Mouse (Mus musculus): ENCODE data around the gene Gm17334.

The Gm17334 gene

DNA sequence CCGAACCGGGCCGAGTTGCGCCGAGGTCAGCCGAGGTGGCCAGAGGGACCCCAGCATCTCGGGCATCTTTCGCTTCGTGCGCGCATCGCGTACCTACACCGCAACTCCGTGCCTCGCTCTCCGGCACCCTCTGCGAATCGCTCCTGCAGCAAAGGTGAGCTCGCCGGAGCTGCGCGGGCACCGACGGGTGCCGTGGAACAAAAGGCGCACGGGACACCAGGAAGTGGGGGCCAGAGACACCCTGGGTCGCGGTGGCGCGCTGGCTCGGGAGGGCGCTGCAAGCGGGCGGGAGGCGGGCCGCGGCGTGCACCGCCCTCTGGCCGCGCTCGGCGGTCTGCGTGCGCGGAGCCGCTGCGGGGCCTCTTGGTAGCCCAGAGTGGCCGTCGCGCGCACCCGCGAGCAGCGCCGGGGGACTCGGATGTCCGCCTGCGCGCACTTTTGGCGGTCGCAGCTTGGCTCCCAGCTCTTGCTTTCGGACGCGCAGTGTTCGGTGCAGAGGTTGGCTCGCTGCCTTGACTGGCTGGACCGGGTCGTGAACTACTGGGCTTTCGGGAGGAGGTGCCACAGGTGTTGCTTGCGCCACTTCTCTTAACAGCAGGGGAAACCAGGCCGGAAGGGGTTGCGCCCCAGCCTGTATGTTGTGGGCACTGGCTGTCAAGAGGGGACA, 2.7 kb downstream of the Gm17334 start:
- peak; percentile 82 for DNase-seq

DNA sequence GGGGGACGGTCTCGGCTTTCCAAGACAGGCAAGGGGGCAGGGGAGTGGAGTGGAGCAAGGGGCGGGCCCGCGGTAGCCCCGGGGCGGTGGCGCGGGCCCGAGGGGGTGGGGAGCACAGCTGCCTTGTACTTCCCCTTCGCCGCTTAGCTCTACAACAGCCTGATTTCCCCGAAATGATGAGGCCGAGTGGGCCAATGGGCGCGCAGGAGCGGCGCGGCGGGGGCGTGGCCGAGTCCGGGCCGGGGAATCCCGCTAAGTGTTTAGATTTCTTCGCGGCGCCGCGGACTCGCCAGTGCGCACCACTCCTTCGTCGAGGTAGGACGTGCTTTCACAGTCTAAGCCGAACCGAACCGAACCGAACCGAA, 3.2 kb downstream of the Gm17334 start, which contains the start of gene Irf1:
TSS of gene Irf1 (plus strand) at position 255 of the 365 bp plus-strand sequence.
- DNase-seq = peak; percentile 98

DNA sequence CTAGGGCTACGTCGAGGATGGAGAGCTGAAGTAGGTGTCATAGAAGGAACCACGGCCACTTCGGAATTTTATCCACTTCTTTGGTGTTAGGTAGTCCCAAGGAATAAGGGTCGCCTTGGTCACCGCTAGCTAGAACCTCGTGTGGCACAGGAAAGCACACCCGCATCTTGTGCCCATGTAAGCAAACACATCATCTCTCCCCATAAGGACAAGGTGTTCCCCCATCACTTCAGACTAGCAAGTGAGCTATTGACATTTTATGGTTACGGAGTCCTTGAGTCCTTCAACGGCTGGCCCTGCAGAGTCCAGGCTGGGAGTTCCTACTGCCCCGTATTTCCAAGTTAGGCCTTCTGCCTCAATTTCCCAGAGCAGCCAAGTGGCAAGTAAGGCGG, 3.8 kb downstream of the Gm17334 start:
- DNase-seq = no peak

DNA sequence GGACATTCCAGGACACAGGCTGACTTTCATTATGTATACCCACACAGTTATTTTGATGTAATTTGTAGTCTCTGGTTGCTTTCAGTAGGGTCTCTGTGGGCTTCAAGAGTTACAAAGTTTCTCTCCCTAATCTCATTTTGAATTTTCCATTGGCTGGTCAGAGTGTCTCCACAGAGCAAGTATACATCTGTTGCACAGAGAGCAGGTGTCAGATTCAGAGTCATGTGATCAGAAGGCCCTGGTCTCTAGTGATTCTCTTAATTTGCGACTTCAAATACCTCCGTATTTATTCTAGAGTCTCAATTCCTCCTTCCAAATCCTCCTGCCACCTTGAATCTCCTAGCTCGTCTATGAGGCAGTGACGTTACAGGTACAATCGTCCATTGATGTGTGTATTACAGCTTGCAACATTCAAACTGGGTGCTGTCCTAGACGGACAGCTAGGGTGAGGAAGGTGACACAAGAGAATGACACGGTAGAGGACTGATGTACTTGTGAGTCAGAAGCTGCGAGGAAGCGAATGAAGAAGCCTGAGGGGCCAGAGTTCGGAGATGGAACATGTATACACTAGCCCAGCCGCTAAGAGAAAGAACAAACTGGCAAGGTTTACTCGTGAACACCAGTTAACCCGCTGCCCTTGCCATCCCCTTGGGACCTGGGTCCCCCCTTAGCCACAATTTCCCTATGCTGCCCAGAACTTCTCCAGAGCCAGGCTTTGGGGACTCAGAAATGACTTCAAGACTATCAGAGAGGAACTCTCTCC, 4.4 kb downstream of the Gm17334 start:
- no peak for DNase-seq

DNA sequence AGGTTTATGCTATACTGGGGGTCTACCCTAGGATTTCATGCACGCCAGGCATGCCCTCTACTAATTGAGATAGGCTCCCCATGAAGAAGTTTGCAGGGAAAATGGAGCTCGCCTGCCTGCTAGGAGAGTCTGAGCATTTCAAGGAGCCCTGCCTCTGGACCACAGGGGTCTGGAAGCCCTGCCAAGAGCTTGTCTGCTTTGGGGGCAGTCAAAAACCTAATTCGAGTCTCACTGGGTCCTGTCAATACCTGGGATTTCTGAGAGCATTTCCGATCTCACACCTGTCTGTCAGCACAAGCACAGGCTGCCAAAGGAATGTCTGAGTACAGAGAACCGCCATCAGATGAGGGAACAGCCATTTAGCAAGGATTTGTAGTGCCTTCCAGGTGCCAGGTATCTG, 8.4 kb downstream of the Gm17334 start:
- no peak for DNase-seq

DNA sequence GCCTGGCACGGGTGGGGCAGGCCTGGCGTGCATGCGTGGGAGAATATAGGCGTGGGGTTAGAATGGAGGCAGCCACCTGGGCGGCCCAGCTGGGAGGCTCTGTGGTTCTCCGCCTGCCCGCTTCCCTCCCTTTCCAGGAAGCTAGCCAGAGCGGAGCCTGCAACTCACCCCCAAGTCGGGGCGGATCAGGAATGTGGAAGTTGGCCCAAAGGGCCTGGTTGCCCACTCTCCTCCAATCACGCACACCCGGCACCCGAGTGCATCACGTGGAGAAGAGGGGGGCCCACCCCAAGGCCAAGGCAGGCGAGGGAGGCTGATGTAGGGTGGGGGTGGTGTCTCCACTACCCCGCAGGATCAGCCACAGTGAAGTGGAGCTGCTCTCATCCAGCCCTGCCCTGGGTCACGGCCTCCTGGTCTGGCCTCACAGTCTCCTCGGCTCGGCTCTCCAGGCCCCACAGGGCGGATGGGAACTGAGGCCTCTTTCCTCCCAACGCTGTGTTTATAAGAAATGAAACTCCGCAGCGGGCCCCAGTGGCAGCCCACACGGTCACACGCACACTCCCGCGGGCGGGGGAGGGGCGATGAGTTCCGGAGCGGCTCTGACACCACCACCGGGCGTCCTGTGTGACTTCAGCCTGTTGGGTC, 9.4 kb downstream of the Gm17334 start:
- peak; percentile 95 for DNase-seq

DNA sequence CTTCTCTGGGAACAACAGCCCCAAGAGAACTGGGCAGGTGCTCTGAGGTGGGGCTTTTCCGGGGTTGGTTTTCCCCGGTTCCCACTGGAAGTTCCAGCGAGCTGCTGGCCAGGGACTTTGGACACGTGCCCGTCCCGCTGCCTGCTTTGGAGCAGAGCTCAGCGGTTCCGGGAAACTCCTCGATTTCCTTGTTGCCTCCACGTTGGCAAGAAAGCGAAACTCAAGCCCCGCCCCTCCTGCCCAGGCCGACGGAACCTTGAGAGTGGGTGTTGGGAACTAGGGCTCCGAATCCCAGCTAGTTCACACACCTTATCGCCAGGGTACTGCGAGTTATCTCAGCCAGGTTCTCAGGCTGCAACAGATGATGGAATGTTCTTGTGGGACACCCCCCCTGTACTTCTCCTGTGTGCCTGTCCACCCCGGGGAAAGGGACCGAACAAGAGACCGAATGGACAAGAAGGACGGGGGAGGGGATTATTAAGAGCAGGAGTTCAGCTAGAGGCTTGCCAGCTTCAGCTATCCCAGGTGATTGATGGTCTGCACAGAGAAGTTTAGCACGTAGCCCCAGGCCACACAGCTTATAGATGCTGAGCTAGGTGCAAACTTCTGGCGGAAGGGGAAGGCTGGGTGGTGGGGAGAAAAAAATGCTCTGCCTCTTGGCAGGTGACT, 10.0 kb downstream of the Gm17334 start:
- peak; percentile 80 for DNase-seq

DNA sequence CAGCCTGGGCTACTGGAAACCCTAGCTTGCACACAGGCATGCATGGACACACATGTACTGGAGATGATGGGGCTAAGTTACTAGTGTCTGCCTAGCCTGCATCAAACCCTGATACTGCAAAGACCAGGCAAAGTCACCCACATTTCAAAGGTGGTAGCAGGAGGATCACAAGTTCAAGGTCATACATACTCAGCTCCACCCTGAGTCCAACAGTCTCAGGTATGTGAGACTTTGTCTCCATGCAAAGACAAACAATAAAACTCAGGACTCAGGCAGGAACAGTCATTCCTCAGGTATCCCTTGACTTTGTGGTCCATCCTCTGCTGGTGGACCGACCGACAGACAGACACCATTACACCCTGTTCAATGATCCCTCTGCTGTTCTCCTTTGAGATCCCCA, 10.6 kb downstream of the Gm17334 start:
- DNase-seq = no peak

DNA sequence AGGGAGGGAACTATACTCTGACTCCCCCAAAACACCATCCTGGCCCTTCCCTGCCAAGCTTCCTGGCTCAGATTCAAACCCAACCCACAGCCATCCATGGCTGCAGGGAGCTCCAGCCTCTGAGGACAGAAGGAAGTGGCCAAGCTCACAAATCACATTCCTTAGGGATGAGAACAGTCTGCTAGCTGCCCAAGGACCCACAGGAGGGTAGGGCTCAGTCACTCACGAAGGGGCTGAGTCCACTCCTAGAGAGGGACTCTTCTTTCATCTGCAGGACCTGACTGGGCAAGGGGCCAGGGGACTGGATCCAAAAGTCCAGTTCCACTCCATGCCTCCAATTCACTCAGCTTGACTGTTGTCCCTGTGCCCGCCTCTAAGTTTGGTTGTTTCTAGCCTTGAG, 11.2 kb downstream of the Gm17334 start:
- DNase-seq = no peak

DNA sequence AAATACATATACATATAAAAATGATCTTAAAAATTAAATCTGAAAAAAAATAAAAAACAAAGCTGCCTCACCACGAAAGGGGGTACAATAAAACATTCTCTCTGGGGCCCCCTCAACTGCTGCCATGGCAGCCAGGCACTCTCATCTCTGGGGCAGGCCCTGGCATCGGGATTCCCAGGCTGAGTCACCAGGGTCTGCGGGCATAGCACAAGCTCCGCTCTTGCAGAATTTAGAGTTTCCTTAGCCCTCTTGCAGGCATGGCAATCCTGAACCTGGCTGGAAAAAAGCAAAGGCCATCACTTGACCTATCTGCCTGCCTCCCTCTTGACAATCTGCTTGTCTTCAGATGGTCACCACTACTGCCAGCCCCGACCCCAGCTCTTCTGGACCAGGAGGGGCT, 11.7 kb downstream of the Gm17334 start:
- DNase-seq = no peak

DNA sequence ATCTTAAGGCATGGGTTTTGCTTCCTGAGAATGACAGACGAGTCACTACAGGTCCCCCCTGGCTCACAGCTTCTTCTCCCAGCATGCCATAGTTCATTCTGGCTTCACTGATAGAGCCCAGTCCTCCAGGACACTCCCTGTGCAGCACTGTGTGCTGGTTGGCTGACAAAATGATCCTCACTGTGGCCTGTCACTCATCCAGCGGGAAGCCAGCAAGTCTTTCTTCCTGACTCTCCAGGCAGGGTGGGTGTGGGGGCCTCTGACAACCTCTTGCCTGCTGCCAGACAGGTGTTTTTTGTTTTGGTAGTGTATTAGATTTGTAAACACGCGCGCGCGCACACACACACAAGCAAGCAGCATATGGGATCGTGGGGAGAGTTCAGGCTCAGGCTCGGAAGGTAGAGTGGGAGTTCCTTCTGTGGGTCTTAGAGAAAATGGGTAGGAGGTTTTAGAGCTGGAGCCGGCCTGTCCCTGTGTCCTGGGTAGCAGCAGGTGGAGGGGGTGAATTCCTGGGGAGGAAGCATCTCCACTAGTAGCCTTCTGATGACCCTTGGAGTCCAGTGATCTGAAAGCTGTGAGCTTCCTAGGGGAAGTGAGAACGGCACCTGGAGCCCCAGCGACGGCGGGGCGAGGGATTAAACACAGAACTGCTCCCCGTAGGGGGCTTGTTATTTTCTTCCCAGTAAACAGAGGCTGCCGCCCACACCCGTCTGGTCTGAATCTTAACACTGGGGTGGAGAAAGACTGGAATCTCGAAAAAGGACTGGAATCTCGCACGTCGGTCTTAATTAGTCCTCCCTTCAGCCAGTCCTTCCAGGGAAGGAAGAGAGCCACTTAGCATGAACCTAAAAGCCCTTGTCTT, 13.2 kb downstream of the Gm17334 start:
- DNase-seq = no peak

DNA sequence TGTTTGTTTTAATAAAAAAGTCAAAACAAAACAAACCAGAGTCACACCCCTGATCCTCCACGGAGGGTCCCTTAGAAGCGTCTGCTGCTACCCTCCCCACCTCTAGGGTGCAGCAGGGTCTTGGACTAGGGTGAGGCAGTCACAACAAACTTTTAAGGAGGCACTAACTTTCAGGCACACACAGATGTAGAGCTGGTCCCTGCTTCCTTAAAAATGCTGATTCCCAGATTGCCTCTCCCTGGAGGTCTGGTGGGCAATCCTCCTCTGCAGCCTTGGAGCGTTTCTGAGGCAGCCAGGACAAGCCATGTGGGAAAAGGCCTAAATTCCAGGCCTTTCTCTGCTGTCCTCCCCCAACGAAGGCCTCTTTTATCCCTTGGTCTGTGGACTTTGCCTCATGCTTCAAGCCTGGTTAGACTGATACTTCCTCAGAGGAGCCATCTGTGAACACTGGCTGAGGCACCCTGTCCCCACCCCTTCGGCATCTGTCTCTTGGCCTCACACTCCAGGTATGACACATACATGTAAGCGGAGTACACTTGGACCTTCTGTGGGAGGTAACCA, 14.1 kb downstream of the Gm17334 start:
- DNase-seq = peak; percentile 68

DNA sequence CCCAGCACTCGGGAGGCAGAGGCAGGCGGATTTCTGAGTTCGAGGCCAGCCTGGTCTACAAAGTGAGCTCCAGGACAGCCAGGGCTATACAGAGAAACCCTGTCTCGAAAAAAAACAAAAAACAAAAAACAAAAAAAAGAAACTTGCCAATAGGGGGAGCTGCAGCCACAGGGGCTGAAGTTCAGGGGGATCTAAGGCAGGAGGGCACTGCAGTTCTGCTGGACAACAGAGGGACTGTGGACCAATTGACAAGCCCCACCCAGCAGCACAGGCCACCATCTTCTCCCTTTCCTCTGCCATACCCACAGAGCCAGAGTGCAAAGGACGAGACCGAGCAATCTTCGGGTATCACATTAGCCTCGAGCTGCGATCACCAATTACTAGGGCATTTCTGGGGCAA, 15.0 kb downstream of the Gm17334 start:
- peak; percentile 43 for DNase-seq

DNA sequence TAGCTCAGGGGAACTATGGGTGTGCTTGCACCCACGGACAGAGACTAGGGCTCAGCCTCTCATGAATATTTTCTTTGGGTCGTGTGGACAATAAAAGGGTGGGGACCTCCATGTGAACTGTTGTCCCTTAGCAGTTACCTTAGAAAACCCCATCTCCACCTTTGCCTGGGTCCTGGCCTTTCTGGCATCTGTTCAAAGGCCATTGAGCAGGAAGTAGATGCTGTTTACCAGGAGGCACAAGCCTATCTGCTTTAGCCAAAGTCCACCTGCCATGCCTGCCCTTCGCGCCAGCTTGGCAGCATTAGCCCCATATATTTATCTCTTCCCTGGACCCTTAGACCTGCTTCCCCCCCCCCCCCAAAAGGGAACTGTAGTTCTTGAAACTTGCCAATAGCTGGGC, 15.4 kb downstream of the Gm17334 start:
- DNase-seq = no peak

DNA sequence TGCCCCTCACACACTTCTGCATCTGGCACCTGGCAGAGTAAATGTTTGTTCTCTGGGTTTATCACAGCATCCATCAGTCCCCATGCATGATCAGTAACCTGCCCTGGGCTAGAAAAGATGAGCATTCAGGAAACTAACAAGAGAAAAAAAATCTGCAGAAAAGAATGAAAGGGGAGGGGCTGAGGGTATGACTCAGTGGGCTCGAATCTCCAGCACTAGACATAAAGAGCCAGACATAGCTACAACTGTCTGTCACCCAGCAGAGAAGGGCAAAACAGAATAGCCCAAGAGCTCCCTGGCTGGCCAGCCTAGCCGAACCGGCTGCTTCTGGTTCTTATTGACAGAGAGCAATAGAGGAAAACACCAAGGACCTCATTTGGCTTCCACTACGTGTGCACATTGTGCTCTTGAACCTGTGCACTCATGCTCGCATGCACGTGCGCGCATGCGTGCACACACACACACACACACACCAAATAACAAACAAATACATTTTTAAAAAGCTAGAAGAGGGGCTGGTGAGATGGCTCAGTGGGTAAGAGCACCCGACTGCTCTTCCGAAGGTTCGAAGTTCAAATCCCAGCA, 17.9 kb downstream of the Gm17334 start:
- DNase-seq = no peak

DNA sequence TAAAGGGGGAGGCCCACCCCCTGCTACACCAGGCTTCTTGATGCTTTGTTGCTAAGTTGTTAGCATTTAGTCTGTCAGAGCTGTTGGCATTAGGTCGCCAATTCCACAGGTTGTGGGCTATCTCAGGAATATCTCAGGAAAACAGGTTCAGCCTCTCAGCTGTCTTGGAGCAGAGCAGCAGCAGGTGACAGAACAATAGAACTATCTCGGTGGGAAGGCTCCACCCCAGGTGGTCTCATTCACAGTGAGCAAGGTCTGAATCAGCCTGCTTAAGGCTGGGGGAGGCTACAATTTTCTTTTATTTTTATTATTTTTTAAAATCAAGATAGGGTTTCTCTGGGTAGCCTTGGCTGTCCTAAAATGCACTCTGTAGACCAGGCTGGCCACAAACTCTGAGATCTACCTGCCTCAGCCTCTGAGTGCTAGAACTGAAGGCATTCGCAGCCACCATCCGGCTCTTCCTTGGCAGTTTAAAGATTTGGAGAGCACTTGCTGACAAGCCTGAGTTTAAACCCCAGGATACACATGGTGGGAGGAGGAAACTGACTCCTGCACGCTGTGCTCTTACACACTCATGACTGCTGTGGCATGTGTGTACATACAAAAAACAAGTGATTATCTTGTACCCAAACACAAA, 23.2 kb downstream of the Gm17334 start:
- DNase-seq = no peak

DNA sequence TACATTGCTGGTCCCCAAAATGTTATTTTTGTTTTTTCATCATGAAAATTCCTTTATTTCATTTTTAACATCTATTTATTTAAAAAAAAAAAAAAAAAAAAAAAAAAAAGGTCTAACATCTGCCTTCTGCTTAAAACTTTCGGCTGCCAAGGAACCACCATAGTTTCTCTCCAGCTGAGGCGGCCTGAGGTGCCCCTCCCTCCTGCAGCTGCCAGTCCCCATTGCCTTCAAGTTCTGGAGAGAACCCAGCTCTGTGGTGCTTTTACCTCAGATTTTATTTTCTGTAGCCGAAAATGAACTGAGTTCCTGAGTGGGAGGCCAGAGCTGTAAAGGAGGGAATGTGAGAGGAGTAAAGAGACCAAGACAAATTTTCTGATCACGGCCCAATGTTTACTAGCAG, 23.7 kb downstream of the Gm17334 start:
- DNase-seq = peak; percentile 54

DNA sequence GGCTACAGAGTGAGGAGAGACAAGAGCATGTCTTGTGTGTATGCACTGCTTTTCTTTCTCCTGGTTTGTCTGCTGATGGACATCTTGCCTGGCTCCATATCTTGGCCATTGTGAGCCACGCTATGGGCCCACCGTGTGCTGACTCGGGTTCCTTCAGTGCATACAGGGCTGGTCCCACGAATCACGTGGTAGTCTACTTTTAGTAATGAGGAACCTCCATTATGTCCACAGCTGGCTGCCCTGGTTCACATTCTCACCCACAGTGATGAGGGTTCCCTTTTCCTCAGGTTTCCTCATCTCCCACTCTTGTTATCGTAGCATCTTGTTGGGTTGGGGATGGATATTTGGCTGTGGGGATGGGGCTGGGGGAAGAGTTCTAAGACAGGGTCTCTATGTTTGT, 24.4 kb downstream of the Gm17334 start:
- DNase-seq = no peak

DNA sequence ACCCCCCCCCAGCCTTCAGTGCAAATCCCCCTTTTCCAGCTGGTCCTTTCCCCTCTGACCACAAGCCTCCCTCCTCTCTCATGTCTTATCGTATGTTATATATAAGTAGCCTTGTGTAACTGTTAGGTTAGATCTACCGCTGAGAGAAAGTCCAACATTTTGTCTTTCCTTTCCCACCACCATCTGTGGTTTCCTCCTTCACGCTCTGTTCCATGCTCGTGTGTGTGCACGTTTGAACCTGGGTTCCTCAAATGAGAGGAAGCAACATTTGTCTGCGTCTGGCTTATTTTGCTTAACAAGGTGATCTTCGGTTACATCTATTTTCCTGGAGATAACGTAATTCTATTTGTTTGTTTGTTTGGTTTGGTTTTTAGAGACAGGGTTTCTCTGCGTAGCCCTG, 25.0 kb downstream of the Gm17334 start:
- no peak for DNase-seq

DNA sequence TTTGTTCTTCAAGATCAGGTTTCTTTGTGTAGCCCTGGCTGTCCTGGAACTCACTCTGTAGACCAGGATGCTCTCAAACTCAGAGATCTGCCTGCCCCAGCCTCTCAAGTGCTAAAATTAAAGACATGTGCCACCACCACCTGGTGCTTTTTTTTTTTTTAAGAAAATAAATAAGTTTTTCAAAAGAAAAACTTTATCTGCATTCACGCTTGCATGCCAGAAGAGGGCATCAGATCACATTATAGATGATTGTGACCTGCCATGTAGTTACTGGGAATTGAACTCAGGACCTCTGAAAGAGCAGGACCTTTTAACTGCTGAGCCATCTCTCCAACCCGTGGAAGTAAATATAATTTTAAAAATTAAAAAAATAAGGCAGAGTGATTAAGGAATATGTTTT, 27.7 kb downstream of the Gm17334 start:
- DNase-seq = no peak

DNA sequence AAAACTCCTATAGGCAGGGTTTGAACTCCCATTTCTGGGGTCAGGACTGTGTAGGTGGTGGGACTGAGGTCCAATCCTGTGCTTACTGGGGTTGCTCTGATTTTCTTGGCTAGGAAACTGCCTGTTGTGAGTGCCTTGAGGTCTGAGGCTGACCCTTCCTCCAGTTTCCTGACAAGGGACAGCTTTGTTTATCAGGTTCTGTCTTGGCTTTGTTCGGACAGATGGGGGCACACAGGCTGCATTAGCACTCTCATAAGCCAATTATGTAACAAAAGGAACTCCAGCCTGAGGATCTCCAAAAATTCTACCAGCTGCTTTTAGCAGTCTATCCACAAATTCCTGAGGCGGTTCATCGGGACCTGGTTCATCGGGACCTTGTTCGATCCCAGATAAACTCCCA, 30.6 kb downstream of the Gm17334 start:
- no peak for DNase-seq

DNA sequence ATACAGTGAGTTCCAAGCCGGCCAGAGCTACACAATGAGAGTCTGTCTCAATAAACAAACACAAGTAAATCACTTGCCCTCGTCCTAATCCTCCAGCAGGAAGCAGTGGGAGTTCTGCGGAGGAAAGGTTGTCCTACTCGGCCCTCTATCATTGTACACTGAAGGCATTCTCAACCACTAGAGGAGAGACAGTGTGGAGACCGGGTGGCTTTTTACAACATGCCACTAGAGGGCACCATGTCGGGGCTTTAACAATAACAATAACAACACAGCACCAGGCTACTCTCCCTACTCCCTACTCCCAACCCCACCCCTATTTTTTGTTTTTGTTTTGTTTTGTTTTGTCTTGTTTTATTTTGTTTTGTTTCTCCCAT, 35.4 kb downstream of the Gm17334 start:
- DNase-seq = peak; percentile 73

Data from thymus, postnatal 14 days (tissue).